Mouse (Mus musculus) stomach, postnatal 0 days (tissue): ENCODE measurements at regions not wholly inside any gene's neighbourhood (a gene's known extent, or its start where the extent isn't known, plus 50 kb on each side); places are given as distances from the start of the nearest gene placed in this dataset.

Source experiments
- ATAC-seq: fragments of 200-750 bp; cut with Nextera tagmentation; 2 replicates; pipeline ENCODE4 v1.8.0; 2017; ENCODE audit not compliant: low FRiP score, low TSS enrichment
- DNase-seq: peaks from one replicate; pipeline ENCODE4 v3.0.0-alpha.2; 2016; ENCODE audit warnings: low spot score
- H3K27ac ChIP-seq: fragments of 300-500 bp; sonication (generic); replicated peaks from 2 replicates; pipeline ENCODE4 v1.5.1; 2014; ENCODE audit warnings: mild to moderate bottlenecking, control low read depth
- H3K27me3 ChIP-seq: fragments of 300-500 bp; sonication (generic); 2 replicates; pipeline ENCODE4 v1.6.1; 2014; ENCODE audit warnings: low read length; ENCODE audit not compliant: control insufficient read depth, insufficient read depth
- H3K36me3 ChIP-seq: fragments of 300-500 bp; sonication (generic); 2 replicates; pipeline ENCODE4 v1.6.1; 2014; ENCODE audit warnings: low read length, mixed read lengths; ENCODE audit not compliant: control insufficient read depth, insufficient read depth
- H3K4me1 ChIP-seq: fragments of 300-500 bp; sonication (generic); replicated peaks from 2 replicates; pipeline ENCODE4 v1.6.1; 2014; ENCODE audit warnings: antibody characterized with exemption; ENCODE audit not compliant: control insufficient read depth, insufficient read depth
- H3K4me2 ChIP-seq: fragments of 300-500 bp; sonication (generic); replicated peaks from 2 replicates; pipeline ENCODE4 v1.6.1; 2014; ENCODE audit warnings: low read depth, mild to moderate bottlenecking, control low read depth, moderate library complexity
- H3K4me3 ChIP-seq: fragments of 300-500 bp; sonication (generic); 2 replicates; pipeline ENCODE4 v1.5.1; 2014; ENCODE audit warnings: low read depth, low read length, control low read depth
- H3K9ac ChIP-seq: fragments of 300-500 bp; sonication (generic); 2 replicates; pipeline ENCODE4 v1.6.1; 2014; ENCODE audit warnings: mild to moderate bottlenecking, low read length, control low read depth, mixed read lengths
- H3K9me3 ChIP-seq: fragments of 300-500 bp; sonication (generic); 2 replicates; pipeline ENCODE4 v1.6.1; 2016; ENCODE audit warnings: low read length; ENCODE audit not compliant: control insufficient read depth
- CTCF ChIP-seq: IDR thresholded peaks from 2 replicates; pipeline ENCODE4 v1.5.1; 2016; ENCODE audit warnings: antibody characterized with exemption, low read depth, mild to moderate bottlenecking, moderate library complexity
- EP300 ChIP-seq: optimal IDR thresholded peaks from 2 replicates; pipeline ENCODE3; 2016; ENCODE audit warnings: antibody characterized with exemption
- WGBS: fragments of 180-500 bp; shearing (Covaris S2); extraction: QIAGEN DNeasy Blood & Tissue Kit; methylation state at CpG from one replicate; pipeline ENCODE4 v1.1.7; 2014; 5-methylcytosine and 5-hydroxymethylcytosine counted together

DNA sequence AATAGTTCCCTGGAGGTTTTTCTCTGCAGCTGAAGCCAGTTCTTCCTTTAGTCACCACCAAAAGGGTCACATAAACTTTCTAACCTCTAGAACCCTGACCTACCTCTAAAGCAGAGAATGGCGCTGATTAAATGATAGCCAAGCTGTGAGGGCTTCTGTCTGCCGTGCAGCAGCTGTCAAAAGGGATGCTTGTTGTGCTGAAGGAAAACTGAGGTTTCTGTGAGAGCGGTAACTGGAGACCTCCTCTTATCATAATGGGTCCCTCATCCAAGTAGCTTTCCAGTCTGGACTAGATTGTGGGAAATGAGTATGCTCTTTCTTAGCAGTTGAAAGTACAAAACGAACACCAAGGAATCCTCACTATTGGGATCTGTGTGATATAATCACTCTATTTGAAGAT, 98.8 kb upstream of the Mtap start:
- Histone ChIP-seq H3K27ac (no peak overlapping the region), H3K4me1 (no peaks in the 10 kb centered on the region), H3K9me3 (no peaks in the 10 kb centered on the region), H3K27me3 (no peaks in the 10 kb centered on the region), H3K4me3 (no peak overlapping the region), H3K4me2 (no peak overlapping the region), H3K9ac (no peak overlapping the region), H3K36me3 (no peaks in the 10 kb centered on the region)
- ATAC-seq (no peak), DNase-seq (no peak)
- WGBS, result 48% methylated on average over 4 of the region's 4 CpGs
- TF ChIP-seq EP300 (no peak), CTCF (no peak)

DNA sequence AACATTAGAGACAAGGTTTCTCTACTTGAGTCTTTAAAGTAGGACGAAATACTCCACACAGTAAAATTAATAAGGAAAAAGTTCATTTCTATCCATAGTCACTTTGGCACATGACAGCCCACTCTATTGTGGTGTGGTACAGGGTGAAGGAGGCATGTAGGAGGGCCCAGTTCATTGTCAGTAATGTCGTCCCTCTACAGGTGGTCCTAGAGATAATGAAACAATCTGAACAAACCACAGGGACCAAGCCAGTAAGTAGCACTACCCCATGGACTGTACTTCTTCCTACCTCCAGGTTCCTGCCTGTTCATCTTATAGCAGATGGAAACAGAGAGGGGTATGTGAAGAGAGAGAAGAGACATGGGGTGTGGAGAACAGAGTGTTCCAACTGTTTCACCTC, 102.1 kb upstream of the Mtap start:
- no peaks in the 10 kb centered on the region for H3K27me3 ChIP-seq
- ATAC-seq, result no peak
- no peak overlapping the region for H3K4me3 ChIP-seq
- H3K4me1 ChIP-seq, result no peaks in the 10 kb centered on the region
- no peak overlapping the region for H3K27ac ChIP-seq
- DNase-seq, result no peak
- no peaks in the 10 kb centered on the region for H3K36me3 ChIP-seq
- no peak overlapping the region for H3K9ac ChIP-seq
- H3K9me3 ChIP-seq, result no peaks in the 10 kb centered on the region
- TF ChIP-seq CTCF, result no peak
- TF ChIP-seq EP300, result no peak
- no peak overlapping the region for H3K4me2 ChIP-seq
- 82% methylated on average over 2 of the region's 2 CpGs for WGBS

DNA sequence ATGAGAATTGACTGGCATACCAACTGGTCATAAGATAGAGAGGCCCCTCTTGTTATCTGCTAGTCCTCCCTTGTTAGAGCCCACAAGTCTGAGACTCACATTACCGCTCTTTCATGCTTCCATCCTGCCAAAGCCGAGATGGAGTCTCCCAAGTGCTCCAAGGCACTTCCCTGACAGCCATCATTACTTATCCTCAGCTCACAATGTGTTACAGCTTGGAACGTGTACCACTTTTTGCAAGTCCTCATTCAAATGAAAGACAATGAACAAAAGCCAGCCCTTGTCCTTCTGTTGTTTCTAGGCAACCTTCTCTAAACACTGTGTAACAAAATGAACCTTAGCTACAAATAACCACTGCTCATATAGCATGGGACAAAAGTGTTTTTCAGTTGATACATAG, 102.6 kb upstream of the Mtap start:
- WGBS, result 63% methylated on average over 3 of the region's 3 CpGs
- ATAC-seq, result no peak

DNA sequence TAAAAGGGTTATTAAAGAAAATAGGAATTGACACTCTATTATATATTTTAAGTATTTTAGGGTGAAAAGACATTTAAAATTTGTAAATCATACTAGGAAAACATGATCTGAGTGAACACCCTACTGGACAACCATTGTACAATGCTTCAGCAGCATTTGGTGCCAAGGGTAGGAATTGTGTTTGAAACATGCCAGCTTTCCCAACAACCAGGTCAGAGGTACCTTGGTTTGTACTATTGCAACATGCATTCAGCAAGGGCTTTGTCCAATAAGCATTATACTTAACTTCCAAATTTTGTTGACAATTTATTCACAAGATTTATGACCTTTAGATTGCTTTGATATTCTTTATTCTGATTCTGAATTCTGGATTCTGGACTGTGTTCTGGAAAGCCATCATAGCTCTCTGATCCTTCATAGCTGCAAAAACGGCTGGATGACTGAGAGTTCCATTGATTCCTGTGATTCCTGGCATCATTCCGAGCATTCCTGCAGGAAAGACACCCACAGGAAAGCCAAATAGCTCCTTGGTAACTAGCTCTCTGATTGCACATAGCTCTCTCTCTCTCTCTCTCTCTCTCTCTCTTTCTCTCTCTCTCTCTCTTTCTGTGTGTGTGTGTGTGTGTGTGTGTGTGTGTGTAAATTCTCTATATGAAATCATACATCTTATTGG, 124.1 kb upstream of the Mtap start:
- H3K27ac ChIP-seq, result no peak overlapping the region
- H3K36me3 ChIP-seq, result no peaks in the 10 kb centered on the region
- H3K4me1 ChIP-seq, result no peaks in the 10 kb centered on the region
- no peak overlapping the region for H3K9ac ChIP-seq
- ATAC-seq, result no peak
- TF ChIP-seq CTCF, result no peak
- no peak for TF ChIP-seq EP300
- no peak overlapping the region for H3K4me3 ChIP-seq
- no peaks in the 10 kb centered on the region; the same call in 1 of the 2 replicates for H3K9me3 ChIP-seq
- no peaks in the 10 kb centered on the region for H3K27me3 ChIP-seq
- H3K4me2 ChIP-seq, result no peak overlapping the region
- 24% methylated on average over 2 of the region's 2 CpGs for WGBS
- DNase-seq, result no peak

More for the DNA sequence above, 102.6 kb upstream of the Mtap start:
- TF ChIP-seq EP300 (no peak), CTCF (no peak)
- Histone ChIP-seq H3K4me1 (no peaks in the 10 kb centered on the region), H3K27ac (no peak overlapping the region), H3K4me3 (no peak overlapping the region), H3K9ac (no peak overlapping the region), H3K27me3 (no peaks in the 10 kb centered on the region), H3K9me3 (no peaks in the 10 kb centered on the region), H3K36me3 (no peaks in the 10 kb centered on the region), H3K4me2 (no peak overlapping the region)
- DNase-seq, result no peak

DNA sequence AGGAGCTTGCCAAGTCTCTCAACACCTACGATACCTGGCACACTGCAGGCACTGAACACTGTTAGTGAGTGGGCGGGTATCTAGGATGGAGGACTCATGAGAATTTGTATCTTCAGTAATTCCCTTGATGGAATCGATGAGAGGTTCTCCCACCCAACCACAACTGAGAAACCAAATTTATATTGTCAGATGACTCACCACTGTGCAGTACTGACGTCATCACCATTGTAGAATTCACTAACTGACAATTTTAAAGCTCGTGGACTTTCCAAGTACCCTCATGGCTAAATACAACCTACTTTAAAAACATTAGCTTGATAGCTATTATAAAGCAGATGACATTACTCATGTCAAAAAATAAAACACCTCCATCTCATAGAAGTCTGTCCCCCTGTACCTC, 128.4 kb upstream of the Mtap start:
- no peaks in the 10 kb centered on the region for H3K36me3 ChIP-seq
- H3K9ac ChIP-seq, result no peak overlapping the region
- no peaks in the 10 kb centered on the region; the same call in 1 of the 2 replicates for H3K9me3 ChIP-seq
- H3K4me2 ChIP-seq, result no peak overlapping the region
- 85% methylated on average over 5 of the region's 5 CpGs for WGBS
- no peaks in the 10 kb centered on the region for H3K4me1 ChIP-seq
- H3K4me3 ChIP-seq, result no peak overlapping the region
- TF ChIP-seq CTCF (no peak), EP300 (no peak)
- no peak overlapping the region for H3K27ac ChIP-seq
- ATAC-seq (no peak), DNase-seq (no peak)
- H3K27me3 ChIP-seq, result no peaks in the 10 kb centered on the region

DNA sequence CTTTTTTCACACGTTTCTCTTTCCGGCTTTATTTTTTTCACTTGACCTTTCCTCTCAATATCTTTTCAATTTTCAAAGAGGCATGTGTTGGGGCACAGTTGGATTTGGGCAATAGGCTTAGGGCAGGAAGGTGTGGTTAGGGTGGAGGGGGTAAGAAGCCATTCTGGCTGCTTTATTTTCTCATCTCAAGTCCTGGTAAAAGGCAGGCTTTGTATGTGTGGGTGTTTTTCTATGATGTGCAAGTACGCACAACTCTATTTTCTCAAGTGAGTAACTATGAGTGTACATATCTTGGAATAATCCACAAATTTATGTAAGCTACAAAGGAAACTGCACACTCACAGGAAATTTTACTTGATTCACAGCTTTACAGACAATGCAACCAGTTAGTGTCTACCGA, 121.5 kb upstream of the Ifne start:
- H3K27me3 ChIP-seq, result no peaks in the 10 kb centered on the region
- H3K27ac ChIP-seq, result no peak overlapping the region
- no peaks in the 10 kb centered on the region for H3K4me1 ChIP-seq
- H3K4me2 ChIP-seq, result no peak overlapping the region
- TF ChIP-seq CTCF, result no peak
- no peak for TF ChIP-seq EP300
- no peak for ATAC-seq
- 71% methylated on average over 4 of the region's 4 CpGs for WGBS
- DNase-seq, result no peak
- H3K9me3 ChIP-seq, result no peaks in the 10 kb centered on the region
- H3K36me3 ChIP-seq, result no peaks in the 10 kb centered on the region
- H3K9ac ChIP-seq, result no peak overlapping the region
- no peak overlapping the region for H3K4me3 ChIP-seq
